Mouse (Mus musculus) adipose tissue, adult 10 weeks (tissue): ENCODE data around the gene Man1a2. TPM values are rescaled to one million over a fixed set of nuclear protein-coding genes. Genes with fewer than 3 reads are reported as not detected.

Source experiments
- polyA plus RNA-seq: library from polyadenylated mRNA; stranded (reverse); fragments of 350-450 nt; fragmentation: Illumina TruSeq; extraction: RNeasy Lipid Tissue Mini Kit (QIAGEN cat#74804); gene quantifications from one replicate; pipeline ENCODE4 v1.2.3, GENCODE M21; 2014; ENCODE audit warnings: low read depth, low replicate concordance

Man1a2 gene
- 24.3 TPM for polyA plus RNA-seq

GRCm38 (mm10) chr3:100685087-100685762, at the start of gene Man1a2:
Gene Man1a2 (minus strand): TSS chr3:100685503.

Other genes starting within 250 kb of the Man1a2 start
- 15.4 TPM for gene Tent5c, start 196.2 kb downstream of the Man1a2 start, polyA plus RNA-seq
- 1.6 TPM for gene Vtcn1, start 140.0 kb upstream of the Man1a2 start, polyA plus RNA-seq
- gene Trim45, start 236.7 kb upstream of the Man1a2 start, polyA plus RNA-seq = 4.3 TPM